Mouse (Mus musculus) ovary, adult 18-20 months (tissue): Measurements from ENCODE around the gene Mmp25.

Experiments used
- DNase-seq: peaks from one replicate; pipeline ENCODE4 v3.0.0; 2022; ENCODE audit warnings: low spot score, mixed read lengths

Mmp25 gene

DNA sequence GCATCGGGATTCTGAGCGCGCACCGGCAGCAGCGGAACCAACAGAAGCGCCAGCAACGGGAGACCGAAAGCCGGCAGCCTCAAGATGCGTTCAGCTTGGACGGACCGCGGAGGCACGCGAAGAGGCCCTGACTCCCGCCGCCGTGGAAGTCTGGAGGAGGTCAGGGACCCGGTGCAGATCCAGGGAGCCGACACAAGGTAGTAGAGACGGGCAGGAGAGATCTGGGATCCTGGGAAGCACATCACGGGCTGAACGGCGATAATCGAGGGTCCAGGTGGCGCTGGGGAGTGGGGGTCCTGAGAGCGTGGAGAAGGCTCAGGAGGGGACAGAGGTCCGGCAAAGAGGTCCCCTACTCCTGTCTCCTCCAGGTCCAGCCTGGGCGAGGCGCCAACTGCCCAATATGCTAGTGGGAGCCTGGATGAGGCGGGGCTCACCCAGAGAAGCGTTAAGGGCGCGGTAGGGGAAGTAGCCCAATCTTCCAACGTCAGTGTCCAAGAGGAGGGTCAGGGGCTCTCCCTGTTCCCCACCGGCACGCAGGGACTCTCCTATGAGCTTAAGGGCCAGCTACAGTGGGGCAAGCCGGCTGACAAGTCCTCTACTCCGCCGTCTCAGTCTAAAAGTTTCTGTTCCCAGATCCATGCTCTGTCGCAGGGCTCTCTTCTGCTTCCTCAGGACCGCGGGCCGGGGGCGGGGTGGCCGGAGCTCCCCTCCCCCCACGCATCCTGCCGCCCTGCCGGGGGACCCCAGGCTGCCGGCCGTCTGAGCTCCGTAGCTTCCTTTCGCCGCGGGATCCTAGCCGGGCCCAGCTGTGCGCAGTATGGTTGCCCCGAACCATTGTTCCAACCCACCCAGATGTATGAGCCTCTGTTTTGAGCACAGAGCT lies at the start of gene Mmp25:
Mmp25 (minus strand) TSS at position 665 of the 883 bp plus-strand sequence.
- no peak for DNase-seq

DNA sequence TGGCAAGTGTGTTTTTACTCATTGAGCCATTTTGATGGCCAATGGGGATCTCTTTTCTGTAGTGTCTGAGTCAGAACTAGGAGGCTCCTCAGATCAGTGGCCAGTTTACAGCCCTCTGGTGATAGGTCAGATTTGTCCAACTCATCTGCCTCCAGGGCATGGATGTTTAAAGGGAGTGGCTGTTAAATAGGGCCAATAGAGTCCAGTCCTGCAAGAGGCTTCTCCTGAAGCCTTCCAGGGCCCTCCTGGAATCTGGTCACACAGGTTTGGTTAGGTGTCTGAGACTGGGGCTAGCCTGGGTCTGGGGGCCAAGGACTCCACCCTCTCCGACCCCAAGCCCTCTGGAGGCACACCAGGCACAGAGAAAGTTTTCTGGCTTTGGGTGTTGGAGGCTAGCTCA lies 49.4 kb upstream of the Mmp25 start:
- no peak for DNase-seq

DNA sequence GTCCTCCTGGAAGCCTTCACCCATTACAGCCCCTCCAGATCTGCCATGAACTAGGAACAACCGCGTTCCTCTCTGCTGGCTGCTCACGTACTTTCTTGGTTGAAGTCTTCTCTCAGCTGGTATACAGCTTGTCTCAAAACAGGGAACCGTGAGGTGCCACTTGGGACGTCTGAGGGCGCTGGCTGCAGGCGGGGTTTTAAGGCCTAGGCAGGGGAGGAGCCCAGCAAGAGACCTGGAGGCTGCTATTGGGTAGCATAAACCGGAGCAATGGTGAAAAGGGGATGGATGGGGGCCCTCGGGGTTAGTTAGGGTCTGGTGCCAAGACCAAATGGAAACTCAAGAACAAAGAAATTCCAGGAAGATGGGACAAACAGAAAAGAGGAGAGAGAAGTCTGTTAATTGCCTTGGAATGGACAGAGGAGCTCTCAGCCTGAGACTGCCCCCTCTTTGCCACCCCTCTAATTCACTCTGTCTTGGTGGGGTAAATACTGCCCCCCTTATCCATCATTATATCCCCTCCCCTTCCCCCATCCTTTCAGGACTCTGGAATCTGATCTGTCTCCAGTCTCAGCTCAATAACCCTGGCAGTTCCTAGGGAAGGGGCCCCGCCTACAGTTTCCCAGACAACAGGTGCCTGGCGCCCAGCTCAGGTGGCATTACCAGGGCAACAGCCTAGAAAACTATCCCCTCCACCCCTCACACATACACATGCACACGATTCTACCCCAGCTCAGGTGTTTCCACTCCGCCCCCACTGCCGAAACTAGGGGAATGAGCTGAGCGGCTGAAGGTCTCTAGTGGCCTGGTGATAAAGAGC lies 39.0 kb upstream of the Mmp25 start, which contains the start of gene Cldn9:
Cldn9 (minus strand) TSS at position 171 of the 817 bp plus-strand sequence.
- DNase-seq, result no peak

DNA sequence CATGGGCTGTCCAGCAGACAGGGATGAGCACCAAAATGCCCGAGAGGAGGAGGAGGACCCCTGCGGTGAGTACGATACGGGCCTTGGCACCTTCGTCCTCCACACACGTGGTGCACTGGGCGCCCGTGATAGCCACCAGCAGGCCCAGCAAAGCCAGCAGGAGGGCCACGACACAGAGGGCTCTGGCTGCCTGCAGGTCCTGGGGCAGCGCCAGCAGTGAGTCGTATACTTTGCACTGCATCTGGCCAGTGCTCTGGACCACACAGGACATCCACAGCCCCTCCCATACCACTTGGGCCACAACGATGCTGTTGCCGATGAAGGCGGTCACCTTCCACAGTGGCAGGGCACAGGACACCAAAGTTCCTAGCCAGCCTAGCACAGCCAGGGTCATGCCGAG lies 38.1 kb upstream of the Mmp25 start:
- DNase-seq, result no peak

DNA sequence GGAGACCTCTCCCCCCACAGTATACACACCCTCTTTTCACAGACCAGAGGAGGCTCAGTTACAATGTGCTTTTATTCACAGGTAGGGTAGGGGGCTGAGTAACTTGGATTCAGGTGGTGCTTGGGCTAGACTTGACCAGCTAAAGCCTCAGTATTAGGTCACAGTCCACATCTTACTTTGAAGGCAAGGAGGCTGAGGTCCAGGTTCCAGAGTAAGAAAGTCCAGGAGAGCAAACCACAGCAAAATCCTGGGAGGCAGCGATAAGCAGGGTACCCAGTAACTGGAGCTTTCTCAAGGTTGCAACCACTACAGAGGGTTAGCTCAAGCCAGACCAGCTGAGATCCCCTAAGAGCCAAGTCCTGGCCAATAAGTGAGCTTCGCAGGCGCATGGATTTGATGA lies 37.5 kb upstream of the Mmp25 start:
- no peak for DNase-seq

DNA sequence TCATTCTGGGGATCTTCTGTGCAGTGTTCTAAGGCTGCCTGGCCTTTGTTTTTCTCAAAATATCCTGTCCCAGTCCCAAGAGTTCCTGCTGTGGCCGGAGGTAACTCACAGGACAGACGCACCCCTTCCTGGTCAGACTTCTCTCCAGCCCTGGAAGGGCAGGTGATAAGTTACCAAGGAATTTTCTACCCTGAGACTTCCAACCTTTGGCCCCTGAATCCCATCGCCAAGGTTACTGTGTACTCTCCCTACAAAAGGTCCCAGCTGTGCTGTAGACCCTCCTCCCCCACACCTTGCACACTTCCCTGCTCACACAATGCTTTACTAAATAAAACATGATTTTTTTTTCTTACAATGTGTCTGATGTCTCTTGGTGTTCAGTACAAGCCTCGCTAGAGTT lies 37.0 kb upstream of the Mmp25 start:
- no peak for DNase-seq

DNA sequence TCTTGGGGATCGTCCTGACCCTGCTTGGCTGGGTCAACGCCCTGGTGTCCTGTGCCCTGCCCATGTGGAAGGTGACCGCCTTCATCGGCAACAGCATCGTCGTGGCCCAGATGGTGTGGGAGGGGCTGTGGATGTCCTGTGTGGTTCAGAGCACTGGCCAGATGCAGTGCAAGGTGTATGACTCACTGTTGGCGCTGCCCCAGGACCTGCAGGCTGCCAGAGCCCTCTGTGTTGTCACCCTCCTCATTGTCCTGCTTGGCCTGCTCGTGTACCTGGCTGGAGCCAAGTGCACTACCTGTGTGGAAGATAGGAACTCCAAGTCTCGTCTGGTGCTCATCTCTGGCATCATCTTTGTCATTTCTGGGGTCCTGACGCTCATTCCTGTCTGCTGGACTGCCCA lies 36.0 kb upstream of the Mmp25 start:
- DNase-seq, result no peak

DNA sequence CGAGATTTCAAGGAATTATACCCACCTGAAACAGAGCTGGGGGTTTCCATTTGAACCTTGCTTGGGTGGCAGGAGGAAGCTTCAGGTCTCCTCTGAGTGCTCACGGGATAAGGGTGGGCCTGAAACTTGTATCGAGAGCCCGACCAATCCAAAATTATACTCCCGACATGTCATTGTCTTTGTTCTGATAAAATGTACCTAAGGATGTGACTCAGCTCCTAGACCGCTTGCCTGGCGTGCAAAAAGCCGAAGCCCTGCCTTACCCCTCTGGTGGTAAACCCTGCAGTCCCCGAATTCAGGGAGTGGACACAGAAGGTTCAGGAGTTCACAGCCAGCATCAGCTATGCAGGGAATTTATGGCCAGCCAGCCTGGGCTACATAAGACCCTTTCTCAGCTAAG lies 35.3 kb upstream of the Mmp25 start:
- DNase-seq, result no peak

DNA sequence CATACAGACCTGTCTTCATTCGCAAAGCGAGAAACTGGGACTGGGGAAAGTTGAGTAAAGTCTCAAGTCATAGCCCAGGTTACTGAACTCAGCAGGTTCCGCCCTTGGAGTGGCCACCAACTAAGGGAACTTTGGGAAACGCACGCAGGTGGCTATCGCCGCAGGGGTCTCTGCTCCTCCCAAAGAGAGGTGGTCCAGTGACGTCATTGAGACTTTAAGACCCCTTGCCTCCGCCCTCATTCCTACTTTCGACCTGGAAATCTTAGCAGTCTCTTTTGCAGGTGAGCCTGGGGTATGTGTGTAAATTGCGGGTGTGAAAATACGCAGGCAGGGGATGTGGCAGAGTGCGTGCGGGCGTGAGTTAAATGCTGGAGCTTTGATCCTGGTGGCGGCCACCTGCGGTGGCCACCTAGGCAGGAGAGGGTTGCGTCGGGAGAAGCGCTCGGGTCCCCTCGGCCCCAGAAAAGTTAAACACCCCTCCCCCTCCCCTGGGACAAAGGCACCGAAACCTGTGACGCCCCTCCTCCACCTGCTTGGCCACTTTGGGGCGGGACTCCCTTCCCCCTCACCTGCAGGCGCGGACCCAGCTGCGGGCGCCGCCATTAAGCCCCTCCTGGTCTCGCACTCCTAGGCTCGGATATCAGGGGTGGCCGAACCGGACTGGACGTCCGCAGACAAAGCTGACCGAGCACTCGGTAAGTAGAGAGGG lies 34.2 kb upstream of the Mmp25 start, which contains the start of gene Cldn6:
Cldn6 (plus strand) TSS at position 123 of the 709 bp plus-strand sequence.
- DNase-seq, result no peak

DNA sequence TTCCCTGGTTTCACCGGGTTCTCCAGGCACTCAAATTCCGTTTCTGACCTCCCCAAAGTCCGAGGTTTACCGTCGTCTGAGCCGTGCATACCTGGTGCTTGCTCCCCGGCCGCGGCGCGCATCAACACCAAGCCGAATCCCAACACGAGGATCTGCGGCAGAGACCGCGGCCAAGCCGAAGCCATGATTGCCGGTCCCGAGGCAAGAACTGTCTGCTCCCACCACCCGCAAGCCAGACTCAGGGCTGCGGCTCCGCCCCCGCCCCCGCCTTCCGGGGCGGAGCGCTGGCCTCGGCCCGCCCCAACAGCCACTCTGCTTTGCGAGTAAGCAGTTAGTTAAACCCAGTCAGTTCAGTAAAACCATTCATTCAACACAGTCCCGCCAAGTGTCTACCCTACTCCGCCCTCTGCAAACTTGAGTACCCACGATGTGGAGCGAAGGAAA lies 32.2 kb upstream of the Mmp25 start, which contains the start of gene Tnfrsf12a:
Tnfrsf12a (minus strand) TSS at position 233 of the 444 bp plus-strand sequence.
- peak; percentile 76 for DNase-seq

DNA sequence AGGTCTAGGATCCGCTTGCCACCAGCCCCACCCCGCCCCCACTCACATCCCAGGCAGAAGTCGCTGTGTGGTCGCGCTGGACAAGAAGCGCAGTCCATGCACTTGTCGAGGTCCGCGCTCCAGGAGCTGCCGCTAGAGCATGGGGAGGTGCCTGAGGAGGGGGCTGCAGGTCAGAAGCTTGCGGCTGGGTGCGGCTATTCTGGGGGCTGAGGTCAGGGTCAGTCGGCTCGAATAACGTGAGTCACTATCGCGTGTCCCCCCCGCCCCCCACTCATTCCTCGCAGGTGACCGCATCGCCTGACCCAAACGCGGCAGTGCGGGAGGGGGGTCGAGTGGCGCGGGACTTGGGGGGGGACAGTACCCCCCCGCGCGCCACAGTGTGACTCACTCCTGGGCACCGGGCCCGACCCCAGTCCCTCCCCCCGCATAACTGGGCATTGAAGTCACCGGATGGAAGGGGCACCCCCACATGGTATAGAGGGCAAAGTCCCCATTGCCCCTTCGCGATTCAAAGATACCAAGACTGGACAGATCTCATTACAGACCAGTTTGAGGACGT lies 31.5 kb upstream of the Mmp25 start:
- no peak for DNase-seq

DNA sequence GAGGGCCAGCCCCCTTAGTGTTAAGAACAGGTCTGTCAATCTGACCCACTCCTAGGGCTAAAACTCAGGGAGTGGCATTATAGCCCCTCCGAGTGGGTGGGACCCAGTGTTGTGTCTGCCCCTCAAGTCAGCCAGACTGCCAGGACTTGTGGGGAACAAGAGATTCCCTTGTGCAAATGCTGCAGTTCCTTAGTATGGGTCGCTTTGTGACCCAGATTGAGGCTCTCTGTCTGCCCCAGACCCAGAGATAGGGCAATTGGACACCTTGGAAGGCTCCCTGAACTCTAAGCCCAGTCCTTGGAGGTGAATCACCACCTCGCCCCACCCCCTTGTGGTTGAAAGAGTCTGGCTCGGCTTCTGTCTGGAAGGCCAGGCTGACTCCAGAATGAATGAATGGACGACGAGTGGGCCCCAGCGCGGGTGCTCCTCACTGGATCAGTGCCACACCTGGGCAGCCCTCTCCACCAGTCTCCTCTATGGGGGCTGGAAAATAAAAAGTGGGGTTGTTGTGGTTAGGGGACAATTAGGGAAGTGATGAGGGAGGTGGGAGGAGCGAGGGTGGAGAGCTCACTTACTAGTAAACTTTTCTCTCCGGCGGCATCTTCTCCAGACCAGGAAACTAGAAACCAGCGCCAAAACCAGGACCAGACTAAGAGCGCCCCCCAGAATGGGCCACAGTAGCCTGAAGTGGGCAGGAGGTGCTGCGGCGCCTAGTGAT lies 30.6 kb upstream of the Mmp25 start:
- peak; percentile 58 for DNase-seq

DNA sequence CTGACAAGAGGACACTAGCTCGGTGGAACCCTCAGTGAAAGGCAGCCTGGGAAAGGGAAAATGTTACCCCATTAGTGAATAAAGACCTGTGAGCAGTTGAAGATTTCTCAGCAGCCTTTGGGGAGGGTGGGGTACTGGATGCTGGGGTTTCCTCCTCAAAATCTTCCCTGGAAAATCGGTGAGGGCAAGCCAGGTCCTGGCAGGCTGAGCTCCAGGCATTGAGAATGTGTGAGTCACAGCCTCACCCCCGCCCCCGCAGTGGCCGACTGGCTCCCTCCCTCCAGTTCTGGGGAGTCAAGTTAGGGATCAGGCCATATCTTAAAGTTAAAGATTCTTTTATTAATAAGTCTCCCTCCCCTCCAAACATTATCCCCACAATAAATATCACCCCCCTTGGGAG lies 30.1 kb upstream of the Mmp25 start:
- peak; percentile 55 for DNase-seq

DNA sequence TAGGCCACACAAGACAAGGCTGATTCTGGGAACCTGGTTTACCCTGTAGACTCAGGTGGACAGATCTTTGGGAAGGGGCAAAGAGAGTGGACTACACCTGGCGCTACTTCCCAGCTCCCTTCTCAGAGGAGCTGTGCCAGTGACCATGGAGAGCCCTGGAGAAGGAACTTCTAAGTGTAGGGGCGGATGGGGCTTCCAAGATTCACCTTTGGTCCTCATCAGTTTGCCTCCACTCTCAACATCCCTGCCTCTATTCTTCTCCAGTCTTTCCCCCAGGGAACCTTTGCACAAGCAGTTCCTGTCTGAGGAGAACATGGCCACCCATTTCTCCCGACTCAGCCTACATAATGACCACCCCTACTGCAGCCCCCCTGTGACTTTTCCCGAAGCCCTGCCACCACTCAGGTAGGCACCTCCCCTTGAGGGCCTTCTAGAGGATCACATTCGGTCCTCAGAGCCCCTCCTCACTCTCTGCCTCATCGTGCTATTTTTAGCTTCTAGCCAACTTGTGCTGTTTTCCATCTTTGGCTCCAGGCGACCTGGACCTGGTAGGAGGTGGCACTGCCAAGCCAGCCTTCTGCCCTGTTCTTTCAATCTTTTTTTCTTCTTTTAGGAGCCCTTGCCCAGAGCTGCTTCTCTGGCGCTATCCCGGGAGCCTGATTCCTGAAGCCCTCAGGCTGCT lies 29.3 kb upstream of the Mmp25 start:
- no peak for DNase-seq

DNA sequence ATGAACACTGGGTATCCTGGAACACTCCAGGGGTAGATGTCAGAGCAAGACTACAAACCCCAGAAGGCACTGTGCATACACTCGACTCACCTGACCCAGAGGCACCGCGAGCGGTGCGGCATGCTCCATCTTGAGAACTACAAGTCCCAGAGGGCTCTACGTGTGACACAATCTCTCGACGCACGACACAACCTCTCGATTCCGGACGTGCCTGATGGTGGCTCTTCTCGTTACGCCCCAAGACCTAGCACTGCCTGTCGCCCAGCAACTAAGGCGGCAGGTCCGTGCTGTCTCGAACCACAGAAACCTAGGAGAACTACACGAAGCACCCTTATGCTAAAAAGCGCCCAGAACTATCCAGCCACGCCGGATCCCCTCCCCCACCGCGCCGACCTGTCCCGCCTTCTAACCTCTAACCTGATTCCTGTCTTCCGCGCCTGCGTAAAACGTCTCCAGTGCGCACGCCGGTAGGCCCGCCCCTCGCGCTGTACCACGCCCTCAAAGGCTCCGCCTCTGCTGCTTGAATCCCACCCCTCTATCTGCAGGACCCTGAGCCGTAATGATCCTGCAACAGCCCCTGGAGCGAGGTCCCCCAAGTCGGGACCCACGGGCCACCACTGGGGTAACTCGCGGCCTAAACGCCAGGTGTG lies 28.5 kb upstream of the Mmp25 start, which contains the start of the genes Hcfc1r1 and Thoc6:
Hcfc1r1 (plus strand) TSS at position 173 of the 650 bp plus-strand sequence.
Thoc6 (minus strand) TSS at position 459 of the 650 bp plus-strand sequence.
- DNase-seq, result peak; percentile 89

DNA sequence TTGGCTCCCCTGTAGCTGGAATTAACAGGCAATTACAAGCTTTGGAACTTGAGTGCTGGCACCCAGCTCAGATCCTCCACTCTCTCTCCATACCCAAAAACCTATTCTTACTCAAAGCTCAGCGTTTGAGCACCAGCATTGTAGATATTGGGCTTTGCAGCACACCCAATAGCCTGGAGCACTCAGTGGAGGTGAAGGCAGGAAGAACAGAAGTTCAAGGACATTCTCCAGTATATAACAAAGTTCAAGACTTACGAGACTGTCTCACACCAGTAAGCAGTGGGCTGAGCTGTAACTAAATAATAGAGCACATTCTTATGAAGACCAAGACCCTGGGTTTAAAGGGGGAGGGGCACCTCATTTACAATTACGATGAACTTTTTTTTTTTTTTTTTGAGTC lies 27.7 kb upstream of the Mmp25 start:
- DNase-seq, result no peak

DNA sequence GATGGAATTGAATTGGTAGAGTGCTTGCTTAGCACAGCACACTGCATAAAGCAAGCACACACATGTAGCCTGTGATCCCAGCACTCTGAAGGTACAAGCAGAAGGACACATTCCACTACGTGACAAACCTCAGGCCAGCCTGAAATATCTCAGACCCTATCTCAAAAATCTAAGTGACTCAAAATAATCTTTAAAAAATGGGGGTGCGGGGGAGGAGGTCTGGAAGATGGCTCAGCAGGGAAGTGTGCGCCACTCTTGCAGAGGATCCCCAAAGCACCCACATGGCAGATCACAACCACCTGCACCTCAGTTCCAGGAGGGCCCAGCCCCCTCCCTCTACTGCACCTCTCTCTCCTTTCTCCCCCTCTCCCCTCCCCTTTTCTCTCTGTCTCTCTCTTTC lies 26.4 kb upstream of the Mmp25 start:
- DNase-seq, result no peak

DNA sequence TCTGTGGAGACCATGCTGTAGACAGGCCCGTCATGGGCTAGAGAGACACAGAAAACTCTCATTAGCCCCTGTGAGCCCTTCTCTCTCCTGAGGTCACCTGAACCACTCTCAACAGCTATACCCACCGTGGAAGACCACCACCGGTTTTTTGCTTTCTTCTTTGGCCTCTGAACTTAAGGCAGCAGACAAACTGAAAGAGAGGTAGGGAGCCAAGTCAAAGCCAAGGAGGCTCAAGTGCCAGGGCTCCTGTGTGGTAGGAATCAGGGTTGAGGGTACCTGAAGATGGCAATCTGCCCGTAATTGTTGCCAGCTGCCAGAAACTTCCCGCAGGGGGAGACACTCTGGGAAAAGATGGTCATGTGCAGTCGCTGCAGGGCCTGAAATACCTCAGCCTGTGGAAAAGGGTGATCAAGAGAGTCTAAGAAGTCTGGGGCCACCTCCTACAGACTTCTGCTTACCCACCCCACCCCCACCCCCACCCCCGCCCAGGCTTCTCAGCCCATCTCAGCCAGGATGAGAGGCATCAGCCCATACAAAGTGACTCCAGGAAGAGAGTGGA lies 25.5 kb upstream of the Mmp25 start:
- no peak for DNase-seq

DNA sequence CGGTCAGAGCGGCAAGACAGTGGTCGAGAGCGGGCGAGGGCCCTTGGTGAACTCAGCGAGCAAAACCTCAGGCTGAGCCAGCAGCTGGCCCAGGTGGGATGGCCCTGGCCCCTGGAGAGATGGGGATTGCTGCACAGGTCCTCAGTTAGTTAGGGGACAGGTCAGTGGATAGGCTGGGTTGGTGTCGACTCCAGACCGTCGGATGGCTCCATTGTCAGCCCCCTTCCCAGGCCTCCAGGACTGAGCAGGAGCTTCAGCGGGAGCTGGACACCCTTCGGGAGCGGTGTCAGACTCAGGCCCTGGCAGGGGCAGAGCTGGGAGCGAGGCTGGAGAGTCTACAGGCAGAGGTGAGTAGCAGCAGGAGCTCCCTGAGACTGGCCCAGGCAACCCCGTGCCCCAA lies 20.4 kb upstream of the Mmp25 start:
- DNase-seq, result no peak
